Mouse (Mus musculus) urinary bladder, postnatal 4 days (tissue): ENCODE data around the gene Gpr132.

Experiments
- DNase-seq, 2 experiments: peaks; one replicate each; pipeline ENCODE4 v3.0.0; 2021 to 2022; ENCODE audit warnings: low spot score in 2 of 2

The Gpr132 gene

GRCm38 (mm10) chr12:112868178-112869087, at the start of gene Gpr132:
Gpr132 (minus strand) TSS chr12:112868228.
- no peak for DNase-seq

- DNase-seq: no peak
Observed at GRCm38 (mm10) chr12:112917486-112917885, 49.5 kb upstream of the Gpr132 start.

- DNase-seq: no peak
Observed at GRCm38 (mm10) chr12:112916698-112917400, 48.8 kb upstream of the Gpr132 start.

DNA sequence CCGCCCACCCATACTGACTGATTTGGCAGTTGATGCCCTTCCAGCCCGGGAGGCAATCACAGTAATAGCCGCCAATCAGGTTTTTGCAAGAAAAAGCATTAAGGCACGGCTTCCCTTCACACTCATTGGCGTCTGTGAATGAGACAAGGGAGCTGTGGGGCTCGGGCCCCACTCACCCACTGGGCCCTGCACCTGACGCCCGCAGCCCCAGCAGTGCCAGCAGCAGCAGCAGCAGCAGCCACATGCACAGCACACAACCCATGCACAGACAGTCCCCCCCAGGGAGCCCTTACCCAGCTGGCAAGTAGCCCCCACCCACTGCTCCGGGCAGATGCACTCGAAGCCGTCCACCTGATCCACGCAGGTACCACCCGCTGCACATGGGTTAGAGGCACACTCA, 47.6 kb upstream of the Gpr132 start:
- DNase-seq: no peak

- DNase-seq: no peak
Observed at GRCm38 (mm10) chr12:112914527-112914926, 46.5 kb upstream of the Gpr132 start.

- no peak for DNase-seq
Observed at GRCm38 (mm10) chr12:112912951-112913745, 45.1 kb upstream of the Gpr132 start.

- DNase-seq: no peak
Observed at GRCm38 (mm10) chr12:112911701-112912100, 43.7 kb upstream of the Gpr132 start.

DNA sequence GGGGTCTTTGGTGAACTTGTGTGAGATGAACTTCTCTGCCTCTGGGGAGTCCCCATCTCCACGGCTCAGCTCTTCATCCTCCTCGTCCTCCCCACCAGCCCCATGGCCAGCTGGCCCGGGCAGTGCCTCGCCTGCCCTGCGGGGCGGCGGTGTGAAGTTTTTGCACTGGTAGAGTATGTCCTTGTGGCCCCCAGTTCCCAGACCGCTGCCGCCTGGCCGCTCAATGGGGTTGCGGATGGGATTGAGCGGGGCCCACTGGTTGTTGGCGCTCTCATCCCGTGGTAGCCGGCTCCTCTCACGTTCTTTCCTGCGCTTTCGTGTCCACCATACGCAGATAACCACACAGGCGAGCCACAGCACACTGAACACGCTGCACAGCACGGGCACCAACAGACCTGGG, 41.0 kb upstream of the Gpr132 start:
- no peak for DNase-seq

DNA sequence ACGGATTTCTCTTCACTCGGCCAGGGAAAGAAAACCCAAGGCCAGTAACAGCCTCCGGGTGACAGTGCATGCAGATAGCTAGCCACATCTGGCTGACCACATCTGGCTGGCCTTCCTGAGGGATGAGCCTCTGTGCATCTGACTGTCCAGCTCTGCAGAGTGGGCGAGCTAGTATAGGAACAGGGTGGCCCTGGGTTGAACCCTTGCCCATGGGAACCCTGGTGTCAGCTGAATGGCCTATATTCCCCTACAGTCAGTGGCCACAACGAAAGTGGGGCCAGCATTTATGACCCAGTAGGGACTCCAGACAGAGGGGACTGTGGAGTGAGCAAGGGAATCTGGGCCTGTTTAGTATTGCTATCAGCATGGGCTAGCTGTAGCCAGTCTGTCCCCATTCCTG, 37.0 kb upstream of the Gpr132 start:
- peak in 1 of 2 experiments; percentile 16 for DNase-seq

DNA sequence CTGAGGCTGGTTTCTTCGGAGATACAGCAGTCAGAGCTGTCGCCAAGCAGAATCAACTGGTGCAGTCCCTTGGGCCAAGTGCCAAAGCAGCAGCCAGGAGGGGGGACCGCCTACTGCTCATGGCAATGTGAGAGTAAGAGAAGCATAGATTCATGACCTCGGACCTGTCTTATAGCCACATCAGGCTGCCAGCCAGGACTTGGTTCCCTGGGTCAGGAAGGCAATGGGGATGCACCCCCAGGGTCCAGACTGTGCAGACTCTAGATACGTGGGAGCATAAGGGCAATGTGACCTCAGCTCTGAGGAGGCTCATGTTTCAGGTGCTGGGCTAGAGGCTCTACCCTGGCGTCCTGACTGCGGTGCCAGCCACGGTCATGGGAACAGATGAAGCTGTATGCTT, 35.9 kb upstream of the Gpr132 start:
- DNase-seq: peak in 1 of 2 experiments; percentile 17

DNA sequence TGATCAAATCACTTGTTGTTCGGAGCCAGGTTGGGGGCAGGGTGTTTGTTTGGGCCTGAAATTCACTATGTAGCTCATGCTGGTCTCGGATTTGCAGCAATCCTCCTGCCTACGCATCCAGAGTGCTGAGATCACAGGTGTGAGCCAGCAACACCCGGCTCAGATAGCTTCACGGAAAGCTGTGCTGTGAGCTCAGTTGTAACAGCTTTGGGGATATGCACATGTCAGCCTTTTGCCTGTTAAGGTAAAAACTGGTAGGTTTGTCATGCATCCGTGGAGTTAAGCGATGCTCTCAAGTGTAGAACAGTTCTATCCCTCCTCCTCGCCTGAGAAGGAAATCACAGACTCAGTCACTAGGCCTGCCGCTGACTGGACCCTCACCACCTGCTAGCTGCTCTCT, 32.6 kb upstream of the Gpr132 start:
- peak in 1 of 2 experiments; percentile 14 for DNase-seq

GRCm38 (mm10) chr12:112898960-112899359, 30.9 kb upstream of the Gpr132 start:
- no peak for DNase-seq

DNA sequence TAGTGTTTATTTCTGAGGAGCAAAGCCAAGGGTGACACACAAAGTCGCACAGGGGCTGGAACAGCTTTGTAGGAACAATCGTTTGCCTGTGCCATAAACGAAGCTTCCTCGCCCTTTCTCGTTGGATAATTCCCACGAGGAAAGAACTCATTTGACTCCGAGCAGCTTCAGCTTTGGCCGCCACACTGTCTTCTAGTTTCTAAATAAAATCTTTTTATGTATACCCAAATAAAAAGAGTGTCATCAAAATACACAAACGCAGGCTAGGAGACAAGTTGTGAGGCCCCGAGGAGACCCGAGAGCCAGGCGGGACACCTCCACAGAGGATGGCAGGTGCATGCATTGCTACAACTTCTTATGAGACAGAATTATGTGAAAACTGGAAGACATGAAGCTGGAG, 30.3 kb upstream of the Gpr132 start:
- no peak for DNase-seq

DNA sequence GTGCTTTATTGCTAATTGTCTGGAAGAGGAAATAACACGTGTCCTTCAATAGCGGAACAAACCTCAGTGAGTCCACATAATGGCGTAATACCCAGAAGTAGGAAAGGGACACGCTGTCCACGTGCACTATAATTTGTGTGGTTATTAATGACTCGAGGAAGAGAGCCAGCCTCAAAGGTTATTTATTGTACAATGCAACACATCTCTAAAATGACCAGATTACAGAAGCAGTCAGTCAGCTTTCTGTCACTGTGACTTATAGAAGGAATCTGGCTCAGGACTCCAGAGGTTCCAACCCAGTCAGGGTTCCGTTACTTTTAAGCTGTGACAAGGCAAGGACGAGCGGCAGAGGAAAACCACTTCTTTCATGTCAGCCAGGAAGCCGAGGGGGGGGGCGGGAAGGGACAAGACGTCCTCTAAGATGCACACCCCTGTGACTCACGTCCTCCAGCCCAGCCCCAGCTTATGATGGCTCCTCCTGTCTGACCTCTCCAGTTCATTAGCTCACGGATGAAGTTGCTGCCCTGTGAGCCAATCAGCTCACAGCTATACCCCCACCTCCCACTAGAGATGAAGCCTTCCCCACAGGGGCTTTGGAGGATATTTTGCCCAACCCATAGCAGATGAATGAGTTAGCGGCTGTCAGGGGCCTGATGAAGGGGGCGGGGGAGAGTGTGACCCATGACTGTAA, 29.6 kb upstream of the Gpr132 start:
- DNase-seq: peak in 1 of 2 experiments; percentile 17

DNA sequence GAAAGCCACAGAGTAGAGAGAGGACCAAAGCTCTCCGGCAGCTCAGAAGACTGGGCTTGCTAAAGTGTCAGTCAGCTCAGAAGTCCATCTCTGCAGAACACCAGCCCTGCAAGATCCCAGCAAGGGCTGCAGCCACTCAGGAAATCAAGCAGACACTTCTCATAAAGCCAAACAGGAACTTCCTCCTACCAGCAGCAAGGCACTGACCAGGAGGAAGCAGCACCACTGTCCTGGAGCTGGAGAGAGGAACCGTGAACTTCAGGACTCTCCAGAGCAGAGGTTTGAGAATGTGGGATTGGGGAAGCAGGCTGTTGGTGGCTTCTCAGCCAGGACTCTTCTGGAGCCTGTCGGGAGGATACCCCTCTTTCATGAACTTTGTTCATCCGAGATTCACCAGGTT, 26.9 kb upstream of the Gpr132 start:
- DNase-seq: peak in 1 of 2 experiments; percentile 16

DNA sequence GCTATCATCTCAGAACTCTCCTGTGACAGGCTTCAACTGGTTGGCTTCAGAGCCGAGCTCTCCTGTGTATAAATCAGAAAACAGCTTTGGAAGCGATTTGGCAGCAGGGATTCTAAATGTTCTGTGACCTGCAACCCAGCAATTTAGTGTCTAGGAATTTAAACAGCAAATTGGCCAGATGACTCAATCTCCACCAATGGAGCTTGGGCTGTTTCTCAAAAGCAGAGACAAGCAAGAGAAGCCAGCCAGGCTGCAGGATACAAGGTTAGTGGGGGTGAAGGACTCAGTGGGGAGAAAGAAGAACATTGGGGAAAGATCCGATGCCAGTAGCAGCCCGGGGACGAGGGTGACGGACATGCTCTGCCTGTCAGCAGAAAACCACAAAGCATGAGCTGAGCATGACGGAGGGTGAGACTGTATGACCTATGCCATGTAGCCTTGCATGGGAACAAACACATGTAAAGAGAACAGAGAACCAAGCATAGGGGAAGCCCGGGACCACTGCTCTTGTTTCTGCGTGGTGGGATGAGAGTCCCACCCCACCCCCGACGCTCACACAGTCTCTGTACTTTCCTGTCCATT, 26.4 kb upstream of the Gpr132 start:
- no peak for DNase-seq

DNA sequence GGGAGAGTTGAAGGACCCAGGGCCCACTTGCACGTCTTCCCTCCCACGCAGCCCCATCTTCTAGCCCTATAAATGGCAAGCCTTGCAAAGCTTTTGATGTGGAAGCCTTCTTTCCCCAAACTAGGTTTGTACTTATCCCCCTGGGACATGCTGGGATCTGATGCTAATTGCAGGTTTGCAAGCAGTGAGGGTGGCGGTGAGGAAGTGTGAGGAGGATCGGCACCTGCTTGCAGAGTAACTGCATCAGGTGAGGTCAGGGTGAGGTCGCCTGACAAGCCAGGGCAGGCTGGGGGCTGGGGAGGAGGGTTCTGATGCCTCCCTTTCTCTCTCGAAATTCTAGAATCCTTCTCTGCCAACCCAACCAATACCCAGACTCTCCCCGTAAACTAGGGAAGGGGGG, 17.4 kb upstream of the Gpr132 start:
- DNase-seq: no peak

DNA sequence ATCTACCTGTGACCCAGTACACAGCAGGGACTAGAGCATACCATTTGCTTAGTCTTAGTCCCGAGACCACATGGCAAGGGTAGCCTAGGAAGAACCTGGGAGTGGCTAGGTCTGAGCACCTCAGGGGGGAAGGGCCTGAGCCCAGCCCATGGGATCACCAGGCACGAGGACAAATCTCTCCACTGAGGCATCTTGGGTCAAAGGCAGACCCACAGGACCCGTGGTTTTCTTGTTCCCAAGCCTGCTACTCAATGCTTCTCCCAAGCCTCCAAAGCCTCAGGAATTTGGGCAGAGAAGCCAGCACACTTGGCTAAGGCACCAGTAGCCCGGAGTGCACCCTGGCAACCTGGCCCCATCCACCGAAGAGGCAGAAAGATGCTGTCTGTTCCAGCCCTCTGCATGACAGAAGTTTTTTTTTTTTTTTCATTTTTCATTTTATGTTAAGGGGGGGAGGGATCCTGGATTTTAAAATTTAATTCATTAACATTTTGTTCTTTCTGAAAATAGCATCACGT, 13.3 kb upstream of the Gpr132 start:
- DNase-seq: no peak

DNA sequence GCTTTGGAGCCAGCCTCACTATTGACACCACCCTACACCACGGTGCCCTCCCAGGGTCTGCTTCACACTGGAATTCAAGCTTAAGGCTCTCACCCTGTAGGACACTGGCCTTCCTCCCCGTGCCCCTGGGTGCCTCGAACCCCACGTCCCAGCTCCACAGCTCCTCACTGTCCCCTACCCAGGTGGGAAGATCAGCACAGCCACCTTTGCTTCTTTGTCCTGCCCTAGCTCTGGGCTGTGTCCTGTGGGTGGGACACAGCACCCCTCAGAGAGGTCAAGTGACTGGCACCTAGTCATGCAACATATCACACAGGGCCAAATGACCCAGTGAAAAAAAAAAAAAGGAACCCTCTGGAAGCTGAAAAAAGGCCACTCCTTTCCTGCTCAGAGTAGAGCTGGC, 12.6 kb upstream of the Gpr132 start:
- DNase-seq: no peak

DNA sequence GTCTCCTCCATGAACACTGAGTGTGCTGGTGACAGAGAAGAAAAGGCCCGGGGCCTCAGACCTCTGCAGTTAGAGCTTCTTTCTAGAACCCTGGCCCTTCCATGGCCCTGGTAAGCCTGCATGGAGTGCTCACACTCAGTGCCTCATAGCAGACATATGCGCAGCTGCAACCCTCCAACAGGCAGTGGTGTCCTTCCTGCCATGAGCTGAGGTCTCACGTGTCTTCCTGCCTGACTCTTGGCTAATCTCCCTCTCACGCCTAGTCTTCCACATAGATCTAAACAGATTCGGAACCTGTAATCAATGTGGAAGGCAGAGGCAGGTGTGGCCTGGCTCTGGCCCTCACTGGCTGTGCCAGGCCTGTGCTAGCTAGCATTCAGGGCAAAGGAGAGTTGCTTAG, 11.7 kb upstream of the Gpr132 start:
- DNase-seq: no peak

- DNase-seq: peak in 1 of 2 experiments; percentile 72
Observed at GRCm38 (mm10) chr12:112877607-112878020, 9.6 kb upstream of the Gpr132 start.
